12 mouse cellular contexts compared by ENCODE assay signal in genomic region chr9:106449947-106450346, GRCm38 (mm10). TPM values are rescaled to one million over a fixed set of nuclear protein-coding genes. Genes with fewer than 3 reads are reported as not detected.
DNase-seq lines count a peak whose midpoint lies in the region; ATAC-seq lines count a peak whose summit lies in the region.
"Had no signal": no experiment of that assay in that cellular context is flagged by ENCODE, and none has a peak within 500 bp of the region (broad histone marks: within the 10 kb centered on the region; RNA-seq: fewer than 3 reads in every experiment).

No protein-coding gene starts in this region.

- H3K4me3 ChIP-seq in forebrain, embryonic 10.5 days, result 0 out of 2 replicates have a peak overlapping the region, but pooled peaks have one; percentile 7
- H3K4me3 ChIP-seq in forebrain, embryonic 14.5 days (ENCODE audit: low read depth, low read length), result no peak overlapping the region
- no peak overlapping the region for H3K4me3 ChIP-seq in limb, embryonic 15.5 days
- H3K4me3 ChIP-seq: forebrain, embryonic 15.5 days had no signal

- no peak for ATAC-seq in forebrain, embryonic 14.5 days
- ATAC-seq in limb, embryonic 15.5 days (ENCODE audit: insufficient number of reproducible peaks, low FRiP score, low TSS enrichment, low read depth), result no peak
- ATAC-seq: forebrain, embryonic 15.5 days had no signal

- H3K36me3 ChIP-seq in forebrain, embryonic 10.5 days (replicated peaks), result no peaks in the 10 kb centered on the region
- no peaks in the 10 kb centered on the region for H3K36me3 ChIP-seq in forebrain, embryonic 14.5 days (ENCODE audit: control insufficient read depth, insufficient read depth, low read length)
- peaks cover 3% of the 10 kb centered on the region; the same call in 1 of the 2 replicates for H3K36me3 ChIP-seq in limb, embryonic 15.5 days
- H3K36me3 ChIP-seq: forebrain, embryonic 15.5 days had no signal

- peak overlapping the region; percentile 98; the same call in 1 of the 2 replicates for H3K27ac ChIP-seq in forebrain, embryonic 10.5 days
- H3K27ac ChIP-seq in forebrain, embryonic 14.5 days (ENCODE audit: low read depth, low read length), result no peak overlapping the region
- H3K27ac ChIP-seq in limb, embryonic 15.5 days, result peak overlapping the region; percentile 19; the same call in 1 of the 2 replicates
- H3K27ac ChIP-seq: forebrain, embryonic 15.5 days; hindbrain, embryonic 14.5 days had no signal

- H3K27me3 ChIP-seq in forebrain, embryonic 10.5 days (ENCODE audit: poor library complexity, severe bottlenecking), result peaks cover 10% of the 10 kb centered on the region; the same call in 1 of the 2 replicates
- no peaks in the 10 kb centered on the region for H3K27me3 ChIP-seq in forebrain, embryonic 14.5 days (replicated peaks; ENCODE audit: control insufficient read depth, insufficient read depth, low read length)
- no peaks in the 10 kb centered on the region for H3K27me3 ChIP-seq in limb, embryonic 15.5 days
- H3K27me3 ChIP-seq: forebrain, embryonic 15.5 days had no signal

- no peak for DNase-seq in forebrain, embryonic 10.5 days (ENCODE audit: extremely low spot score, low spot score)
- DNase-seq in forebrain, embryonic 14.5 days (ENCODE audit: low spot score), result no peak
- DNase-seq in kidney, adult 9 months, result peak; percentile 41
- no peak for DNase-seq in kidney, postnatal 10 days
- DNase-seq in cerebellum, postnatal 36 days, result peak; percentile 27 to 30
- no peak for DNase-seq in urinary bladder, postnatal 14 days (ENCODE audit: low spot score)
- DNase-seq in frontal cortex, adult 2 months (ENCODE audit: extremely low spot score in 1 of 2, low spot score in 1 of 2), result no peak
- DNase-seq: layer of hippocampus, adult 9-11 months; right cerebral cortex, postnatal 14 days had no signal

- no peaks in the 10 kb centered on the region for H3K9me3 ChIP-seq in forebrain, embryonic 10.5 days
- H3K9me3 ChIP-seq in forebrain, embryonic 14.5 days (replicated peaks; ENCODE audit: control insufficient read depth, low read length), result no peaks in the 10 kb centered on the region
- H3K9me3 ChIP-seq in limb, embryonic 15.5 days, result no peaks in the 10 kb centered on the region
- H3K9me3 ChIP-seq: forebrain, embryonic 15.5 days had no signal

- no peak overlapping the region for H3K4me2 ChIP-seq in forebrain, embryonic 14.5 days (ENCODE audit: low read length)
- peak overlapping the region; percentile 7; the same call in 1 of the 2 replicates for H3K4me2 ChIP-seq in limb, embryonic 15.5 days
- H3K4me2 ChIP-seq: forebrain, embryonic 15.5 days; hindbrain, embryonic 14.5 days had no signal

- H3K4me1 ChIP-seq in forebrain, embryonic 10.5 days, result peaks cover 94% of the 10 kb centered on the region
- peaks cover 17% of the 10 kb centered on the region for H3K4me1 ChIP-seq in forebrain, embryonic 14.5 days (ENCODE audit: control insufficient read depth, insufficient read depth, low read length)
- peaks cover 85% of the 10 kb centered on the region for H3K4me1 ChIP-seq in limb, embryonic 15.5 days

- no peak overlapping the region for H3K9ac ChIP-seq in forebrain, embryonic 14.5 days (ENCODE audit: low read length)
- H3K9ac ChIP-seq in limb, embryonic 15.5 days, result no peak overlapping the region
- H3K9ac ChIP-seq: forebrain, embryonic 15.5 days; hindbrain, embryonic 14.5 days had no signal

- WGBS in forebrain, embryonic 10.5 days, result 91% methylated on average over 8 of the region's 8 CpGs
- 96% methylated on average over 8 of the region's 8 CpGs for WGBS in forebrain, embryonic 14.5 days
- WGBS in limb, embryonic 15.5 days, result 83% methylated on average over 8 of the region's 8 CpGs

RNA-seq across cellular contexts. Expression of gene Abhd14a, which starts 2.5 kb away (rescaled TPM):
- polyA plus RNA-seq in forebrain, embryonic 10.5 days (2016; fragmentation: Nextera tagmentation; extraction: Ambion mirVana), result 40.7 and 42.8 TPM in 2 replicates
- polyA plus RNA-seq in forebrain, embryonic 14.5 days (2014; fragmentation: Nextera tagmentation; extraction: Ambion mirVana), result 51.9 and 60.2 TPM in 2 replicates
- 75.0 TPM in 2 replicates for polyA plus RNA-seq in limb, embryonic 15.5 days (2015; fragmentation: Nextera tagmentation; extraction: Ambion mirVana)
- 73.6 and 78.1 TPM in 2 replicates for polyA plus RNA-seq in frontal cortex, adult 2 months (2012; rRNA removed)

RNA-seq across cellular contexts. Expression of gene Abhd14b, which starts 2.7 kb away (rescaled TPM):
- 4.4 and 6.0 TPM in 2 replicates for polyA plus RNA-seq in forebrain, embryonic 10.5 days (2016; fragmentation: Nextera tagmentation; extraction: Ambion mirVana)
- 5.5 and 5.9 TPM in 2 replicates for polyA plus RNA-seq in forebrain, embryonic 14.5 days (2014; fragmentation: Nextera tagmentation; extraction: Ambion mirVana)
- polyA plus RNA-seq in limb, embryonic 15.5 days (2015; fragmentation: Nextera tagmentation; extraction: Ambion mirVana), result 38.9 and 40.8 TPM in 2 replicates
- 29.0 and 36.5 TPM in 2 replicates for polyA plus RNA-seq in frontal cortex, adult 2 months (2012; rRNA removed)

RNA-seq across cellular contexts. Expression of gene Pcbp4, which starts 3.1 kb away (rescaled TPM):
- polyA plus RNA-seq in forebrain, embryonic 10.5 days (2016; fragmentation: Nextera tagmentation; extraction: Ambion mirVana), result 337 and 351 TPM in 2 replicates
- 199 and 226 TPM in 2 replicates for polyA plus RNA-seq in forebrain, embryonic 14.5 days (2014; fragmentation: Nextera tagmentation; extraction: Ambion mirVana)
- 83.2 and 91.4 TPM in 2 replicates for polyA plus RNA-seq in limb, embryonic 15.5 days (2015; fragmentation: Nextera tagmentation; extraction: Ambion mirVana)
- 220 and 253 TPM in 2 replicates for polyA plus RNA-seq in frontal cortex, adult 2 months (2012; rRNA removed)

RNA-seq across cellular contexts. Expression of gene Acy1, which starts 11.8 kb away (rescaled TPM):
- polyA plus RNA-seq in forebrain, embryonic 10.5 days (2016; fragmentation: Nextera tagmentation; extraction: Ambion mirVana), result 45.6 and 51.3 TPM in 2 replicates
- 29.4 and 36.8 TPM in 2 replicates for polyA plus RNA-seq in forebrain, embryonic 14.5 days (2014; fragmentation: Nextera tagmentation; extraction: Ambion mirVana)
- 42.2 and 48.6 TPM in 2 replicates for polyA plus RNA-seq in limb, embryonic 15.5 days (2015; fragmentation: Nextera tagmentation; extraction: Ambion mirVana)
- polyA plus RNA-seq in frontal cortex, adult 2 months (2012; rRNA removed), result 9.8 and 9.9 TPM in 2 replicates

RNA-seq across cellular contexts. Expression of gene Gpr62, which starts 15.8 kb away (rescaled TPM):
- polyA plus RNA-seq in forebrain, embryonic 10.5 days (2016; fragmentation: Nextera tagmentation; extraction: Ambion mirVana), result 0.10 and 0.27 TPM in 2 replicates
- 0.56 and 0.89 TPM in 2 replicates for polyA plus RNA-seq in forebrain, embryonic 14.5 days (2014; fragmentation: Nextera tagmentation; extraction: Ambion mirVana)
- 0.37 and 0.55 TPM in 2 replicates for polyA plus RNA-seq in limb, embryonic 15.5 days (2015; fragmentation: Nextera tagmentation; extraction: Ambion mirVana)
- polyA plus RNA-seq in frontal cortex, adult 2 months (2012; rRNA removed), result 9.7 and 11.2 TPM in 2 replicates

Comparison
In these comparisons a context has a peak if more than half of its experiments do, and no peak if none do; other contexts are left out.
1. DNase-seq: peak in kidney, adult 9 months (single experiment) and cerebellum, postnatal 36 days (2 of 2); none in forebrain, embryonic 10.5 days (single experiment), forebrain, embryonic 14.5 days (single experiment), kidney, postnatal 10 days (single experiment), urinary bladder, postnatal 14 days (single experiment) and frontal cortex, adult 2 months (0 of 2).